Mouse (Mus musculus): ENCODE data around the gene Bbs9. TPM values are rescaled to one million over a fixed set of nuclear protein-coding genes. Genes with fewer than 3 reads are reported as not detected.

Bbs9 gene
- polyA plus RNA-seq, 1 experiment: 12.7 TPM

GRCm38 (mm10) chr9:22810454-22810853, 334.9 kb downstream of the Bbs9 start:
- Histone ChIP-seq H3K4me1 (ENCODE audit: control insufficient read depth, insufficient read depth, low read length) (no peaks in the 10 kb centered on the region), H3K27ac (ENCODE audit: insufficient read depth, low read depth, low read length) (no peak overlapping the region), H3K4me3 (ENCODE audit: insufficient read depth, low read depth, low read length) (no peak overlapping the region), H3K36me3 (ENCODE audit: control insufficient read depth, insufficient read depth, low read length) (no peaks in the 10 kb centered on the region), H3K27me3 (replicated peaks; ENCODE audit: control insufficient read depth, insufficient read depth, low read length) (no peaks in the 10 kb centered on the region)
- TF ChIP-seq CTCF (conservative IDR thresholded peaks at IDR 0.05; ENCODE audit: insufficient read depth, insufficient read length, low read depth, low read length) (no peak), POLR2A (IDR thresholded peaks at IDR 0.05; ENCODE audit: low read depth, low read length) (no peak)
- no peak for DNase-seq
- 92% methylated on average over 8 of the region's 8 CpGs for WGBS

GRCm38 (mm10) chr9:22811931-22812330, 336.4 kb downstream of the Bbs9 start:
- no peak overlapping the region for H3K4me3 ChIP-seq (ENCODE audit: insufficient read depth, low read depth, low read length)
- DNase-seq: no peak
- no peaks in the 10 kb centered on the region for H3K36me3 ChIP-seq (ENCODE audit: control insufficient read depth, insufficient read depth, low read length)
- TF ChIP-seq CTCF (conservative IDR thresholded peaks at IDR 0.05; ENCODE audit: insufficient read depth, insufficient read length, low read depth, low read length) (no peak), POLR2A (IDR thresholded peaks at IDR 0.05; ENCODE audit: low read depth, low read length) (no peak)
- no peak overlapping the region for H3K27ac ChIP-seq (ENCODE audit: insufficient read depth, low read depth, low read length)
- H3K4me1 ChIP-seq (ENCODE audit: control insufficient read depth, insufficient read depth, low read length): no peaks in the 10 kb centered on the region
- no peaks in the 10 kb centered on the region for H3K27me3 ChIP-seq (replicated peaks; ENCODE audit: control insufficient read depth, insufficient read depth, low read length)
- WGBS: 95% methylated on average over 2 of the region's 2 CpGs

DNA sequence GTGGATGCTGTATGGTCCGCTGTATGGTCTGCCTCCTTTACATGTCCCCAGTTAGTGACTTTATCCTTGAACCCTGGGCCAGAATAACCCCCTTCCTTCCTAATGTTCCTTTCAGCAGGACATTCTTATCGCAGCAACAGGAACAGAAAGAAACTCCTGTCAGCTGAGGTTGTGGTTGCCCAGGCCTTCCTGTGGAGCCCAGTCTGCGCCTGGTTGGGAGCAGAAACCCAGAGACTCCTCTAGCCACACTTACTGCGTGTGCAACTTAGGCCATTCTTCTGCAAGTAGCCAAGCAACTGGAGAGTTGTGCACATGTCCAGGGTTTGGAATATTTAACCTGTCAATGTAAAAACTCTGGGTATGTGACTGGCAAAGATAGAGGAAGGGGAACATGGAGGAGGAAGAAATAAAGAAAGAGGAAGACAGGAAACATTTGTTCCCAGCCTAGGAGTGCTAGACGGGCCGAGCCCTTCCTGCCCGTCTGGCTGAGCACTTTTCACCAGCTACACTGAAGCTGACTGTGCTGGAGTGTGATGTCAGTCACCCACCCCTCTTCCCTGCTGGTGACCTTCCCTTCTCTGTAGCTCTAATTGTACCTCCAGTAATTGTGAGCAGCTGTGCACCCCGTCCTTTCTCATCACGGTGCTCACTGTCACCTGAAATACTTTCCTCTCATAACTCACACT, 339.0 kb downstream of the Bbs9 start:
- Histone ChIP-seq H3K36me3 (ENCODE audit: control insufficient read depth, insufficient read depth, low read length) (no peaks in the 10 kb centered on the region), H3K27ac (ENCODE audit: insufficient read depth, low read depth, low read length) (no peak overlapping the region), H3K4me3 (ENCODE audit: insufficient read depth, low read depth, low read length) (no peak overlapping the region), H3K27me3 (replicated peaks; ENCODE audit: control insufficient read depth, insufficient read depth, low read length) (no peaks in the 10 kb centered on the region), H3K4me1 (ENCODE audit: control insufficient read depth, insufficient read depth, low read length) (no peaks in the 10 kb centered on the region)
- no peak for DNase-seq
- TF ChIP-seq CTCF (conservative IDR thresholded peaks at IDR 0.05; ENCODE audit: insufficient read depth, insufficient read length, low read depth, low read length): no peak
- WGBS: 58% methylated on average over 9 of the region's 9 CpGs

DNA sequence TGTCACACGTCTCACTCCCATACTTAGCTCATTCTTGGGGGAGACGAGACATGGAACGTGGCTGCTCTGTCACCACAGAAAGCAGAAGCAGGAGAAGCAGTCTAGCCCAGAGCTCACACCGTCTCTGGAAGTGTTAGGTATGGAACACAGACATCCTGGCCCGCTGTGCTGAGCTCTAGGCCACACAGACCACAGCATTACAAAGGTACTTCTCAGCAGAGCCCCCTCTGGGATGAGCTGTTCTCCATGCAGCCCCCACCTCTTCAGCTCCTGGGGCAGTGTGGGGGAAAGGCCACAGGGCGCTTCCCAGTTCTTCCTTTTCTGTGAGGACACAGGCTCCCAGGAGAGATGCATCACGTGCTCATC, 339.6 kb downstream of the Bbs9 start:
- DNase-seq: no peak
- Histone ChIP-seq H3K4me1 (ENCODE audit: control insufficient read depth, insufficient read depth, low read length) (no peaks in the 10 kb centered on the region), H3K27ac (ENCODE audit: insufficient read depth, low read depth, low read length) (no peak overlapping the region), H3K36me3 (ENCODE audit: control insufficient read depth, insufficient read depth, low read length) (no peaks in the 10 kb centered on the region), H3K27me3 (replicated peaks; ENCODE audit: control insufficient read depth, insufficient read depth, low read length) (no peaks in the 10 kb centered on the region), H3K4me3 (ENCODE audit: insufficient read depth, low read depth, low read length) (no peak overlapping the region)
- no peak for TF ChIP-seq POLR2A (IDR thresholded peaks at IDR 0.05; ENCODE audit: low read depth, low read length)
- no peak for TF ChIP-seq CTCF (conservative IDR thresholded peaks at IDR 0.05; ENCODE audit: insufficient read depth, insufficient read length, low read depth, low read length)
- WGBS: 67% methylated on average over 7 of the region's 7 CpGs

DNA sequence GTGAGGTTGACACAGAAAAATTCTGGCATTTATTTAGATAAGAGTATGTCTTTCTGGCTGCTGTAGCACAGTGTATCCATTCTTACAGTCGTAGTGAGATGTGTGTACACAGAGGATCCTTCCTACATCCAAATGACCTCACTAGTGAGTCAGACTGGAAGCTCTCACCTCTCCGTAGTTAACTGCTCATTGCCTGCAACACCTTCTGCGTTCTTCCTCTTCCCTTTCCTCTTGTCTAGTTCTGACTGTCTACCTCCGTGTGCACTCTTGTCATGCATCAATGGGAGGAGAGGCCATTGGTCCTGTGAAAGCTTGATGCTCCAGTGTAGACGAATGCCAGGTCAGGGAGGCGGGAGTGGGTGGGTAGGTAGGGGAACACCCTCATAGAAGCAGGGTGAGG, 344.0 kb downstream of the Bbs9 start:
- no peaks in the 10 kb centered on the region for H3K27me3 ChIP-seq (replicated peaks; ENCODE audit: control insufficient read depth, insufficient read depth, low read length)
- H3K27ac ChIP-seq (ENCODE audit: insufficient read depth, low read depth, low read length): no peak overlapping the region
- WGBS: 85% methylated on average over 6 of the region's 6 CpGs
- no peaks in the 10 kb centered on the region for H3K4me1 ChIP-seq (ENCODE audit: control insufficient read depth, insufficient read depth, low read length)
- DNase-seq: no peak
- no peak overlapping the region for H3K4me3 ChIP-seq (ENCODE audit: insufficient read depth, low read depth, low read length)
- H3K36me3 ChIP-seq (ENCODE audit: control insufficient read depth, insufficient read depth, low read length): no peaks in the 10 kb centered on the region
- TF ChIP-seq POLR2A (IDR thresholded peaks at IDR 0.05; ENCODE audit: low read depth, low read length): no peak
- TF ChIP-seq CTCF (conservative IDR thresholded peaks at IDR 0.05; ENCODE audit: insufficient read depth, insufficient read length, low read depth, low read length): no peak

- Histone ChIP-seq H3K36me3 (ENCODE audit: control insufficient read depth, insufficient read depth, low read length) (no peaks in the 10 kb centered on the region), H3K4me1 (ENCODE audit: control insufficient read depth, insufficient read depth, low read length) (no peaks in the 10 kb centered on the region), H3K27ac (ENCODE audit: insufficient read depth, low read depth, low read length) (no peak overlapping the region), H3K4me3 (ENCODE audit: insufficient read depth, low read depth, low read length) (no peak overlapping the region), H3K27me3 (replicated peaks; ENCODE audit: control insufficient read depth, insufficient read depth, low read length) (no peaks in the 10 kb centered on the region)
- no peak for TF ChIP-seq CTCF (conservative IDR thresholded peaks at IDR 0.05; ENCODE audit: insufficient read depth, insufficient read length, low read depth, low read length)
- no peak for TF ChIP-seq POLR2A (IDR thresholded peaks at IDR 0.05; ENCODE audit: low read depth, low read length)
- 71% methylated on average over 6 of the region's 6 CpGs for WGBS
- DNase-seq: no peak
Measured at GRCm38 (mm10) chr9:22820646-22821185, 345.2 kb downstream of the Bbs9 start.

GRCm38 (mm10) chr9:22822770-22823169, 347.3 kb downstream of the Bbs9 start:
- Histone ChIP-seq H3K4me1 (ENCODE audit: control insufficient read depth, insufficient read depth, low read length) (no peaks in the 10 kb centered on the region; the same call in 1 of the 2 replicates), H3K27me3 (replicated peaks; ENCODE audit: control insufficient read depth, insufficient read depth, low read length) (no peaks in the 10 kb centered on the region), H3K4me3 (ENCODE audit: insufficient read depth, low read depth, low read length) (no peak overlapping the region), H3K36me3 (ENCODE audit: control insufficient read depth, insufficient read depth, low read length) (no peaks in the 10 kb centered on the region), H3K27ac (ENCODE audit: insufficient read depth, low read depth, low read length) (no peak overlapping the region)
- WGBS: 56% methylated on average over 5 of the region's 5 CpGs
- DNase-seq: no peak
- TF ChIP-seq POLR2A (IDR thresholded peaks at IDR 0.05; ENCODE audit: low read depth, low read length): no peak
- no peak for TF ChIP-seq CTCF (conservative IDR thresholded peaks at IDR 0.05; ENCODE audit: insufficient read depth, insufficient read length, low read depth, low read length)
